Mouse (Mus musculus) cerebellum, postnatal 36 days (tissue): Measurements from ENCODE around the gene Fbxo21.

Source experiments
- DNase-seq, 2 experiments: peaks; one replicate each; pipeline ENCODE4 v3.0.0; 2021 to 2022; ENCODE audit warnings: mixed read lengths in 2 of 2

Fbxo21 gene

GRCm38 (mm10) chr5:118047091-118047757 is 70.7 kb downstream of the Fbxo21 start:
- no peak for DNase-seq

GRCm38 (mm10) chr5:118048412-118048811 is 71.9 kb downstream of the Fbxo21 start:
- no peak for DNase-seq

- no peak for DNase-seq
Measured at GRCm38 (mm10) chr5:118048928-118049327, 72.4 kb downstream of the Fbxo21 start.

- no peak for DNase-seq
Measured at GRCm38 (mm10) chr5:118050743-118051142, 74.2 kb downstream of the Fbxo21 start.

DNA sequence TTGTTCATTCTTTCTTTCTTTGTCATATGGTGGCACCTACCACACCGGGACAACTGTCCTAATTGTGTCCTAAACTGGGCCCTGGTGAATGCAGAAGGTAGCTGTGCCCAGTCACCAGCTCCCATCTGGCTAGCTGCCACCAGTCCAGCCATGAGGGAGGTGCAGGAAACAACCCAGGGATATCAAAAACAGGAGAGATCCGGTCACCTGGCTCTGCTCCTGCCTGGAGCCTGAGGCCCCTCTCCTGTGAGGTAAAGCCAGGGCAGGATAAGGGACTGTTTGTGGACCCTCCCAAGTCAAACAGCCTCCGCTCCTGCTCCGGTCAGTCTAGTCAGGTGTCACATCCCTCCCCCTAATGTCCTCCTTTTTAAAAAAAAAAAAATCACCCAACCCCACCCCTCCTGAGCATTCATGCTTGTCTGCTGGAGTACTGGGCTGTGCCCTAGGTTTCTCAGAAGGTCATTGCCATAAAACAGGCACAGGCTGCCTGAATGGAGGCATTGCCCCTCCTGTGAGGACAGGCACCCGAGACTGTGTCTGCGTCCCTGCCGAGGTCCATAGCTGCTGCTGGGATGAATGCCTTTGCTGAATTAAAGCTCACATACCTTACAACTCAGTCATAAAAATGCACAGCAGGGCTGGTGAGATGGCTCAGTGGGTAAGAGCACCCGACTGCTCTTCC is 75.6 kb downstream of the Fbxo21 start:
- DNase-seq: peak; percentile 81 to 84

DNA sequence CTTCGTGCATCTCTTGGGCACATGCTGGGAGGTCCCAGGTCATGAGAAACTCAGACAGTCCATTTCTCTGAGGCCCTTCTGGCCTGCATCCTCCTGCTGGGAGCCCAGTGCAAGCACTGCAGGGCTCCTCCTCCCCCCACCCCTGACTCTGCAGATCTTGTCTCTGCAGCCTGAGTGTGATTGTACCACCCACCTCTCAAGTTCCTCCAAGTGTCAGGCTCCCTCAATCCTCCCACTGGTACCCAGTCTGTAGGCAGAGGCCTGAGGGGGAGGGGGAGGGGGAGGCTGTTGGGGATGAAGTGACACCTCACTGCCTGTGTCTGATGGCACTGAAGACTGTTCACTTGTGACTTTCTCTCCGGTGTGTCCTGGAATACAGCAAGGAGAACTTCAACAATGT is 76.7 kb downstream of the Fbxo21 start:
- no peak for DNase-seq

DNA sequence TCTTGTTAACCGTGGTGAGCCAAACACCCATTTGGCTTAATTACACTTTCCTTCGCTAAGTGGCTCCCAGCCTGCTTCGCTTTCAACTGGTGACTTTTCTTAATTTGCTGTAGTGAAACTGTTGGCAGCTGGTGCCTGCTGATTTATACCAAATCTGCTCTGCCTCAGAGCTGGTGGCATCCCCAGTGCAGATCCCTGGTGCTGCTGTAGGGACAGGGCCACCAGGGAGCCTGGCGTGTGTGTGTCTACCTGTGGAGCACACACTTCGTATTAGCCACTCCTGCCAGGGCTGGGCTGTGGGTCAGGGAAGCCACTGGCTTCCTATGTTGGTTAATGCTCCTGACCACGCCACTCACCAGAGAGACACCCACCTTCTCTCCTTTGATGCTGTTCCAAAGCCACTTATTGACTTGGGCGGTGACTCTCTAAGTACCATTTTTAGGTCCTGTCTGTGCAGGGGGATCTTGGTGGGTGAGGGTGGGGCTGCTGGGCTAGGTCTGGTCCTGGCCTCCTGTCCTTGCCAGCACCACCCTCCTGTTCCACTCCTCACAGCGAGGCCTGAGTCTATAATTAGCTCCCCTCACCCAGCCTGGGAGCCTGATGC is 81.1 kb downstream of the Fbxo21 start:
- DNase-seq: no peak

DNA sequence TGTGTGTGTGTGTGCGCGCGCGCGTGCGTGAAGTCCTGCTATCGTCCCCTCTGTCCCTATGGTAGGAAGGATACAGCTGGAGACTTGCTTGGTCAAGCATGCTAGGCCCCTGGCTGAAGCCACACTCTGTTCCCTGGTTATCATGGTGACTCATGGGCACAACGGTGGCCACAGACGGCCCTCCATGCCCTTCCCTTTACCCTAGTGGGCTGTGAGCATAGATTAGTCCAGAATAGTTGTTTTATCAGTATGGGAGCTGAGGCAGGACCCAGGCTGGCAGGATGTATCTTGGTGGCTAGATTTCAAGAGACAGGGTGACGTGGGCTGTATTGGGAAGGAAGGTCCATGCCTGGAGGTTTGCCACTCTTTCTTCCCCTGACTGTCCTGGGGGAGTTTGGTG is 82.3 kb downstream of the Fbxo21 start:
- DNase-seq: no peak

GRCm38 (mm10) chr5:118059646-118060045 is 83.1 kb downstream of the Fbxo21 start:
- peak in 1 of 2 experiments; percentile 43 for DNase-seq
